Mouse (Mus musculus) small intestine, adult 2 months (tissue): Measurements from ENCODE around the gene Prkca.

ENCODE experiments used
- CTCF ChIP-seq: fragments of 200-500 bp; IDR thresholded peaks from 2 replicates; pipeline ENCODE4 v1.5.1; 2012; ENCODE audit warnings: low read depth, mild to moderate bottlenecking, control low read depth, inconsistent platforms, low read length, moderate library complexity, mixed read lengths; ENCODE audit not compliant: insufficient replicate concordance, insufficient read length; ENCODE audit errors: extremely low read depth
- POLR2A ChIP-seq: fragments of 200-500 bp; IDR thresholded peaks from 2 replicates; pipeline ENCODE4 v1.6.1; 2012; ENCODE audit warnings: low read depth, mild to moderate bottlenecking, control low read depth, inconsistent platforms, low read length, moderate library complexity

DNA sequence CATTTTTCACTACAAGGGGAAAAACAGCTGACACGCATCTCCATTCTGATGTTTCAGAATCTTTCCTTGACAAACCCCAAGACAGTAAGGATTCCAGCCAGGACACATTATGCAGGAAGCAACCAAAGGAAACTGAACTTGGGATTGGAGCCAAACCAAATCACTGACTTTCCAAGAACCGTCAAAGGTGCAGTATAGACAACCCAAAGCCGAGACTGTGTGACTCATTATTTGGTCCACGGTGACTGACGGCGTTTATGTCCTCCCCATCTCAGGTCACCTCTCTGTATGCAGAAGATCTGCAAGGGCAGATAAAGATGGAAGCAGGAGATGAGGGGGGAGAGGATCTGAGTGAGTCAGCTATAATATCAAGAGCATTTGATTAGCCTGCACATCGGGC lies 183.7 kb downstream of the Prkca start:
- TF ChIP-seq CTCF (no peak), POLR2A (no peak)
